Mouse (Mus musculus) thymus, adult 18-20 months (tissue): ENCODE data around the gene Birc5.

Source experiments
- DNase-seq, 2 experiments: peaks; one replicate each; pipeline ENCODE4 v3.0.0; 2022; ENCODE audit warnings: mixed read lengths in 2 of 2

Birc5 gene

GRCm38 (mm10) chr11:117857462-117857861, 8.4 kb downstream of the Birc5 start:
- no peak for DNase-seq

DNA sequence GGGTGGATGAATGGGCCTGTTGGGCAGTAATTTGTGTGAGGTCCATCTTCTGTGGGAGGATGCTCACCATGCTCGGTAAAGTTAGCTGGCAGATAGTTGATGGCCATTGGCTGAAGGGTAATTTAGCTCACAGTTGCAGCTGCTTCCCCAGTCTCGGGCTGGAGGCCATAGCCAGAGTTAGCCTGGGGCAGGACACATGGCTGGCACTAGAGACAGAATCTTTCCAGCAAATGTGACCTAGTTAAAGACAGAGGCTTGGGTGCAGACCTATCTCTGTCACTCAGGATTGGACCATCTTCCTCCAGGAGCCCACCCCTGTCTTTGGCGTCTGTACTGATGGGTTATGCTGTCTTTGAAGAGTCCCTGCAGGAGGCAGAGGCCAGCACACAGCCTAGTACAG, 9.3 kb downstream of the Birc5 start:
- no peak for DNase-seq

- DNase-seq = no peak
Observed at GRCm38 (mm10) chr11:117860601-117861000, 11.6 kb downstream of the Birc5 start, which contains the start of gene Tmem235. TSS of gene Tmem235 (plus strand) at chr11:117860752.

- DNase-seq = no peak
Observed at GRCm38 (mm10) chr11:117863174-117863856, 14.3 kb downstream of the Birc5 start.

- DNase-seq = no peak
Observed at GRCm38 (mm10) chr11:117864805-117865204, 15.8 kb downstream of the Birc5 start.

DNA sequence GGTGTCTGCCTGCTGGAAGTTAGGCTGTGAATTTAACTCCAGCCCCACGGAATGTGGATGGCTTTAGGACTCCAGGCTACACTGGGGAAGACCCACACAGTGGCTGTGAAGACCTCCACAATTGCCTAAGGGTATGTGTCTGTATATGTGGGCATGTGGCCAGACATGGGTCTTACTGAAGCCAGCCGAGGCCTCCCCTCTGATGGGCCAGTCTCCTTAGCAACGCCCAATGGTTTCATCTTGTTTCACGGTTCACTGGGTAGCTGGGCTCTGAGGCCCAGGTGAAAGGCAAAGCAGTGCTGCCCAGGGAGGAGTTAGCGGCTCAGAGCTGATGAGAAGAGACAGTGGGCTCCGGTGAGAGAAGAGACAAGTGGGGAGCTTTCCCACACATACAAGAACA, 16.9 kb downstream of the Birc5 start:
- no peak for DNase-seq

GRCm38 (mm10) chr11:117870688-117871365, 21.8 kb downstream of the Birc5 start:
- DNase-seq = peak; percentile 64 to 75

DNA sequence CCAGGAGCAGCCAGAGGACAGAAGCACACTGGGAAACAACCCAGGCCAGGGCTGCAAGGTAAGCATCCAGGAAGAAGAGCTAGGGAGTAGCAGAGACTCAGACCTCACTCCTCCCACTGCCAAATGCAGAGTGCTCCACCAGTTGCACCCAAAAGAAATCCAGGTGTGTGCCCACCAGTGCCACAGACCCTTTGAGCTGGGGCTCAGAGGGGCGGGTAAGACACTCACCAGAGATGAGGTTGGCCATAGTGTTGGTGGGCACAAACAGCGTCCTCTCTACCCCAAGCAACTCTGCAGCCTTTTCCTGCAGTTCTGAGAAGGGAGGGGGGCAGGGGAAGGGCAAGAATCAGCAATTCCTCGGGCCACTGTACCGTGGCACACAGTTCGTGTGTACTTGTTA, 22.3 kb downstream of the Birc5 start:
- DNase-seq = peak; percentile 44 to 71

DNA sequence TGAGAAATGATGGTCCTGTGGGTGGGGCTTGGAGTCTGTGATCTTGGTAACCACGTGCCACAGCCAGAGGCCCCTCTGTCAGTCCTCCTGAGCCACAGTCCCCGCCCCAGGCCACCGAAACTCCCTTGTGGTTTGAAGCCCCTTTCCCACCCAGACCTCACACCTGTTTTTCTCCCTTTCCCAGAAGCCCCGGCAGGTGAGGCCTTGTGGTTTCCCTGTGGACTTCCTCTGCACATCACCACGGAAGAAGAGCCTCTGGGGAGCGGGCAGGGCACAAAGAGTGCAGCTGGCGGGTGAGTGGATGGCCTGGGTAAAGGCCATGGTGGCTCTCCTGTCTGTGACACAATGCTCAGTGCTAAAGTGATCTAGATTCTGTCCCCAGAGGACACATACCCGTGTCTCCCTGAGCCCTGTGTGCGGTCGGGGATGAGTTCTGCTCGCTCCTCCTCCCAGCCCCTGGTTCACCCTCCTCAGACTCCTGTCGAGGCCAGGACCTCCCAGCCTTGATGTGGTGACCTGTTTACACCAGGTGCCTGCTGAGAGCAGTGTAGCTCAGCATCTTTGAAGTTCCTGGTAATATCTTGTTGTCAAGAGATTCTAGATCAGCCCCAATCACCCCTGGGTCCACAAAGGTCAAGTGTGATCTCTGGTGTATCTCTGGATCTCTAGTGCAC, 23.0 kb downstream of the Birc5 start:
- peak; percentile 93 to 96 for DNase-seq

- peak; percentile 54 to 58 for DNase-seq
Observed at GRCm38 (mm10) chr11:117872861-117873608, 24.0 kb downstream of the Birc5 start, which contains the start of gene Tha1. TSS of gene Tha1 (minus strand) at chr11:117873481.

GRCm38 (mm10) chr11:117874419-117874818, 25.4 kb downstream of the Birc5 start:
- no peak for DNase-seq

DNA sequence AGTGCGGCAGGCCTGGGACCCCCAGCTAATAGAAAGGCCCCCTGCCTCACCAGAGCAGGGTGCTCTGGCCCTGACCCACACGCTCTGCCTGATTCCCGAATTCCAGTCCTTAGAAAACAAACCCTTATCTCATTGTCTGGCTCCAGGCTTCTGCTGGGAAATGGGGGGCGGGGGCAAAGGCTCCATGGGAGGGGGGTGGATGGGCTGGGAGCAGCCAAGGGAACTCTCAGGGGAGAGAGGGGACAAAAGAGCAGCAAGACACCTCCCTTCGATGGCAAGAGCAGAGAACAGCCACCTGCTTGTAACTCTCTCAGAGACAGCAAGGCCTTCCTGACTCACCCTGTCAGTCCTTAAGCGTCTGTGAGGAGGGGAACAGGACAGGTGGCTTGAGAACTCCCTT, 26.6 kb downstream of the Birc5 start:
- DNase-seq = no peak

DNA sequence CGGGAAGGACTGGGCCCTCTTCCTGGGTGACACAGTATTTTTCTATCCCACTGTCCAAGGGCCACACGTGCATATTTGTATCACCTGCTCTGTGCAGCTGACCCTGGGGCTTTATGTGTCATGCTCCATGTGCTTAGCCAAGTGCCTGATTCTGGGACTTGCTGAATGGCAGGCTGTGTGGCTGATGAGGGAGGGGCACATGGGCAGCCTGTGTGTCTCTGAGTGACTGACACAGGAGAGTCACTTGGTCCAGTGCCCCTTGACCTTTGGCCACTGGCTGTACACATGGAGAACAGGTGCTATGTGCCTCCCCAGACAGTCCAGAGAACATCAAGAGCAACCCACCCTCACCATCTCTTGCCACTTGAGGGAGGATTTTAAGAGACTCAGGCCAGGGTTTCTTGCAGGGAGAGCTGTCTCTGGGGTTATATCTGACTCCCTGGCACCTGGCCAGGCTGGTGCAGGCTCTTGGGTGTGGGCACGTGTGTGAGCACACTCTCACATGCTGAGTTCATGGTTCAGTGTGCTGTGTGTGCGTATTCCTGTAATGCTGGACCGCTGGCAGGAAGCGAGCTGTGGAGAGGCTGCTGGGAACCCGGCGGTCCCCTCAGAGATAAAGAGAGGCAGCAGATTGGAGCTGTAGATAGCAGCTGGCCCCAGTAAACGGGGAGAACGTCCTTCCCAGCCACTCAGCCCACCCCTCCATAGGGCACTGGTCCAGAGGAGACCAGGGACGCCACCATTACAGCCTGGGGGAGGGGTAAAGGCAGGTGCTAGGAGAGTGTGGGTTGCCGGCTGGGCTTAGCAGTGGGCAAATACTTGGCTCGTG, 29.1 kb downstream of the Birc5 start:
- DNase-seq = peak; percentile 50 to 73

GRCm38 (mm10) chr11:117878892-117879291, 29.8 kb downstream of the Birc5 start:
- no peak for DNase-seq

GRCm38 (mm10) chr11:117879676-117880075, 30.6 kb downstream of the Birc5 start:
- DNase-seq = no peak

- no peak for DNase-seq
Observed at GRCm38 (mm10) chr11:117880336-117880976, 31.4 kb downstream of the Birc5 start.

DNA sequence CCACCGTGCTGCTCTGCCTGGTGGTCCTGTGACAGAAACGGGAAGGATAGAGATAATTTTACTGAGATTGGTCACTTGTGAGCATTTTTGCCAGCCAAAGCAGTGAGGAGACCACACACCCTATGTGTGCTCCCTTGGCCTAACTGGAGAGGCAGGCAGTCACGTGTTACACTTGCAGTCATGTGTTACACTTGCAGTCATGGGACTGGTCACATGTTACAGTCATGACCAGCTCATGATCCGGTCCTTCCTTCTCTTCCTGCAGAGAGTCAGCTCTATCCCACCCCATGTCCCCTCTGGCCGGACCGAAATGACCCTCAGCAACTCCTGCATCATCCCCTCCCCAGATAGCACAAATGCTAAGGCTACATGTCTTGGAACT, 31.9 kb downstream of the Birc5 start:
- no peak for DNase-seq

GRCm38 (mm10) chr11:117881787-117882186, 32.7 kb downstream of the Birc5 start:
- no peak for DNase-seq

DNA sequence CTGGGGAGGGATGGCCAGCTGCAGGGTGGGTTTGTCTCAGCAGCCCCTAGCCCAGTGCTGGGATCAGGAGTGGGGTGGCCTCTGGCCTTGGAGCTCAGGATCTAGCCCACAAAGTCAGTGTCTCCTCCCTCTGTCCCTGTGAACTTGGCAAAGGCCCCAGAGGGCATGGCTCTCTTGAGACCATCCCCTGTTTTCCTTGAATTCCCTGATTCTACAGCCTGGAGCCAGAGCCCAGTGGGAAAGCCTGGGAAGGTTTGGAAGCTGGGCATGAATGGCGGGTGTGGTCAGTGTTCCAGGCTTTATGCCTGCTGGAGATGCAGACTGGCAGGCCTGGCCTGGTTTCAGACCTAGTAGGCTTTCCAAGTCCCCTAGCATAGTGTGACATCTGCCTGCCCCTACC, 33.2 kb downstream of the Birc5 start:
- DNase-seq = no peak

DNA sequence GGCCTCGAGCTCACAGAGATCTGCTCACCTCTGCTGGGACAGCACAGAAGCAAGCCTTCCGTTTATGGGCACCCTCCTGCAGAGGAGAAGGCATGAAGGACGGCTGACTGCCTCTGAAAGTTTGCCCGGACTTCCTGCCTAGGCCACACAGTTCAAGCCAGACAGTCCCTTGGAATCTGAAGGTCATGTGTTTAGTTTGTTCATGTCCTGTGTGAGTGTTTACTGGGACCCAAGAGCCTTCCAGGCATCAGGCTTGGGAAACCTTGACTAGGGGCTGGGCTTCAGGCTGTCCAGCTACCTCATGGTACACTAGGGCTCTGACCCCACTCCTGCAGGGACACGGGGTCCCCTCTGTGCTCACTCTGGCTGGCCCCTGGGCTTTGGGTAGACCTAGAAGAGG, 36.9 kb downstream of the Birc5 start:
- DNase-seq = no peak

DNA sequence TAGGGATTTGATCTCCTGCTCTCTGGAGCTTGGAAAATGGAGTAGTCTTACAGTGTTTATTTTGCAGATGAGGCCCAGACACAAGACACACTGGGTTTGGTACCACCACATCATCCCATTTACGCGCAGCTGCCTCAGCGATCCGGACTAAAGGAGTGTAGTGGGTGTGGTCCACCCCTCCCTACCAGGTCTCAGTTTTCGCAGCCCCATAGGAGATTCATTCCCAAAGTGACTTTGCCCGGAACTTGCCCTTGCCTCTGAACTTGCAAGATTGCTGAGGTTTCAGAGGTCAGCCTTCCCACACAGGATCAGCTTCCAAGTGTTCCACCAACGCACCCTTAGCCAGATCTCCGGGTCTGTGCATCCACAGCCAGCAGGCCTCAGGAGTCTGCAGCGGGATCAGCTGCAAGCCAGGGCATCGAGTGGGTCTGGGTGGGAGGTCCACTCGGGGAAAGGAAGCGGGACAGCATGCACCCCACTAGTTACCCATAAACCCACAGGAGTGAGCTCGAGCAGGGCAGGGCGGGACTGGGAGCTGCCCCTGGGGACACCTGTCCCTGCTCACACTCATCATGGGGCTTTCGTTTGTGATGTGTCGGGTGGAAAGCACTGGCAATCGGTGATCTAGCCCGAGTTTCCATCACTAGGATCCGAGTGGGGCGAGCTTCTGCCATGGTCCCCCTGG, 39.3 kb downstream of the Birc5 start:
- DNase-seq = no peak
